Mouse (Mus musculus) olfactory bulb, adult 2 months (tissue): ENCODE measurements around the gene Casc3.

Experiments
- CTCF ChIP-seq: fragments of 200-500 bp; IDR thresholded peaks from 2 replicates; pipeline ENCODE4 v1.5.1; 2012; ENCODE audit warnings: low read depth, mild to moderate bottlenecking, low read length, moderate library complexity; ENCODE audit not compliant: insufficient read depth
- POLR2A ChIP-seq: fragments of 200-500 bp; IDR thresholded peaks from 2 replicates; pipeline ENCODE4 v1.6.1; 2012; ENCODE audit warnings: mild to moderate bottlenecking, low read depth, low read length, moderate library complexity; ENCODE audit not compliant: insufficient read depth

DNA sequence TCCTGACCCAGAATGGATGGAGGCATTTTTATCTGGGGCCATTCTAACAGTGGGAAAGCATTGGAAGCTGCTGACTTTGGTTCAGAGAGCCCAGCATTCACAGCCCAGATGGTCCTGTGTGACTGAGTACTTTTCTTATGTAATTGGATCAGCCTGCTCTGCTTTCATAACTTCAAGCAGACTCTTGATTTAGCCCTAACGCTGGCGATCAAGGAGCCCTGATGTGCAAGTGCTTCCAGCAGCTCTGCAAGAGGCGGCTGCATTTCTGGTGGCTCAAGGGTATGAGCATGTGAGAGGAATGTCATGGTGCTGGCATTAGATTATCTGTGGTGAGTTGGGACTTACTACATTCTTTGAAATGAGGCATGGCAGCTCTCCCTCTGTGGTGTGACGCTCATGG, 67.3 kb downstream of the Casc3 start:
- no peak for TF ChIP-seq CTCF
- TF ChIP-seq POLR2A = no peak
